Mouse (Mus musculus): ENCODE results near the gene Sox5. TPM values are rescaled to one million over a fixed set of nuclear protein-coding genes. Genes with fewer than 3 reads are reported as not detected.
"Not testable (repeated sequence)": the region's sequence is repeated elsewhere in the genome, so short reads cannot be mapped to it uniquely, and the experiment has no call there.

Gene Sox5
- total RNA-seq, 2 experiments from 2014 or later: 3.7 to 5.4 TPM

DNA sequence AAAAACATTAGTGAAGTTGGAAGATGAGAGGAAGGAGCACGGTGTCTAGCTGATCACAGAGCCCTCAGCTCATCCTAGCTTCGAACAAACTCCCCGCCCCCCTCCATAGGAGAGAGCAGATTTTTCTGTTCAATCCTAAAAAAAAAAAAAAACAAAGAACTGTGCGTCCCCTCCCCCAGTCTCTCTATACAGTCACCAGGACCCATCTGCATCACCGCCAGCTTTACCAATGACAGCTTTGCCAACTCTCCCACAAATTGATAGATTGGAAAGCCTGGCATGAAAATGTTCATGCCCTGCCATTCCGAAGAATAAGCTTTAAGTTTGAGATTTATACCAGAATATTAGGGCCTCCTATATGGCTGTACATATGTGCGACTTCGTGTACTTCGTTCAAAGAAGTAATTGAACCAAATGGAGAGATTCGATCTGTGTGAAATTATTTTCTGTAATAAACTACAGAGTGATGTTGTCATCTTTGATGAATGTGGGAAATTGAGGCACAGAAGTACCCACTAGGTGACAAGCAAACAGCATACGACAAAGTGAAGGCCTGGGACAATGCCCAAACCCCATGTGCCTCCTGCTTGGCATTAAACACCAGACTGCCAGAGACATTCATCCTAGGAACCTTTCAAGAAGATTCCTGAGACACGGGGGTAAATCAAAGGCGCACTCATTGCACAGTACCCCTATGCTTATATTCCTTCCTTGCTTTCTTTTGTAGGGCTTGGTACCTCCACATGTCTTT is 459.3 kb downstream of the Sox5 start:
- DNase-seq: no peak

DNA sequence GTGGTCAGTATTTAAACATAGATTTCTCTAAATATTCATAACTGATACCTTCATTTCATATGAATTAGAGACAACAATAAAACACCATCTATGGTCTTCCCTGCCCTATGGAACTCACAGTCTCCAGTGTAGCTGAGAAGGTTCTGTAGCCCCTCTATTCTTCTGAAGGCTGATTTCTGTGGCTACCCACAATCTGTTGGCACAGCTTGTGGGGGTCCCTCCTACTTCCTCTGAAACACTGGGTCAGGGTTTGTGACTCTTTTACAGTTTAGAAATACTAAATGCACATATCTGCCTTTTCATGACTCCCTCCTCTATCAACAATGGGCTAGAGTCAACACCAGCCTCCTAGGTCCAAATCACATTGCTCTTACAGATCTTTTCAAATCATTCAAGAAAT is 461.4 kb downstream of the Sox5 start:
- no peak for DNase-seq

DNA sequence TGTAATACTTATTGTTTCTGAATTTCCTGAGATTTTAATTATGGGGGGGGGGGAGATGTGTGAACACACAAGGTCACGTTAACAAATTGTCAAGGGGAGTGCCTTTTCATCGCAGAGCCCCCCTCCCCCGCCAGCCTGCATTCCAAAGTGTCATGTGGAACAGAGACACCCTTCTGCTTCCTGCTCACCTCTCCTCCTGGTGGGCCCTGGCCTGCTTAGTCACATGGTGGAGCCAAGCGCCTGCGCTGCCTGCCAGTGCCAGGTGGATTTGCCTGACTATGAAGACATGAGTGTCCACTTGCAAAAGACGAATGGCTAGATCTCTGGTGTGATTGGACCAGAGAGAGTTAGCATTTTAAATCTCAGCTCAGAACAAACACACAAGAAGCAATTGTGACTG is 462.1 kb downstream of the Sox5 start:
- no peak for DNase-seq

DNA sequence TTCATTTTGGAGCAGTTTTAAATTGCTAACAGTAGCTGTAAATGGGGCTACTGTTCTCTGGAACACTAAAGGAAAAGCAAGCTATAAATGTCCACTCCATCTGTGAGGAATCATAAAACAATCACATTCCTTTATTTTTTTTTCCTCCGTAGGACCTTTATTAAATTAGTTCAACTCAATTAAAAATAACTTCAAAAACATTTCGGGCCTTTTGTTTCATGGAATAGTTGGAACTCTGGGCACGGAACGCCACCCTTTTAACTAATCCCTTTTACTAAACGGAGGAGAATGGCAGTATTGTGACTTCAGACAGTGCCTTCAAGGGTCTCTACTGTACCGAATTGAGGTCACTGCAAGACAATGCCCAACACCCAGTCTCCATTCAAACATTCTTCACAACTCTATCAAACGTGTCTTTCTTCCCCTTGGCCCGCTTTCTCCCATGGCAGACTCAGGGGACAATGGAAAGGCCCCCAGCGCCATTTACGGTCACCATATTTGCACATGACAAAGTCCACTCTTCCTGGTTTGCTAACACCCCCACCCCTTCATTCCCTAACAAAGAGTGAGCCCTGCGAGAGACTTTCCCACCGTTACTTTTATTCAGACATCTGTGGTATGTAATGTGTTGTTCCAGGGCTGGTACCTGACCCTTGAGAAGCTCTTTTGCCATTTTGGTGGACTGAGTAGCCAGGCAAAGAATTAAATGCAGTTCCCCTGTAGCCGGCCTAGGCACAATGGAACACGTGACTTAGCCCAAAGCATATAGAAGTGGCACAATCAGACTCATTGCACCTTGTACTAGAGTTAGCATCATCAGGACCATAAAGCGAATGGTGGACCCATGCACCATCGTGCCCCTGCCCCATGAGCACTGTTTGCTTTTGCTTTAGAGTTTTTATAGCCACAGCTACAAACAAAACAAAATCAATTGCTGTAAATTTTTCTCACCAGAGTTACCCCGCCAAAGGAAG is 468.7 kb downstream of the Sox5 start:
- DNase-seq: no peak

- no peak for DNase-seq
Observed at GRCm38 (mm10) chr6:144312282-144312780, 469.4 kb downstream of the Sox5 start.

- DNase-seq: no peak
Observed at GRCm38 (mm10) chr6:144311754-144312153, 470.0 kb downstream of the Sox5 start.

GRCm38 (mm10) chr6:144309171-144309570 is 472.6 kb downstream of the Sox5 start:
- no peak for DNase-seq

GRCm38 (mm10) chr6:144307551-144308149 is 474.1 kb downstream of the Sox5 start:
- DNase-seq: no peak

- DNase-seq: no peak
Observed at GRCm38 (mm10) chr6:144302823-144303222, 479.0 kb downstream of the Sox5 start.

DNA sequence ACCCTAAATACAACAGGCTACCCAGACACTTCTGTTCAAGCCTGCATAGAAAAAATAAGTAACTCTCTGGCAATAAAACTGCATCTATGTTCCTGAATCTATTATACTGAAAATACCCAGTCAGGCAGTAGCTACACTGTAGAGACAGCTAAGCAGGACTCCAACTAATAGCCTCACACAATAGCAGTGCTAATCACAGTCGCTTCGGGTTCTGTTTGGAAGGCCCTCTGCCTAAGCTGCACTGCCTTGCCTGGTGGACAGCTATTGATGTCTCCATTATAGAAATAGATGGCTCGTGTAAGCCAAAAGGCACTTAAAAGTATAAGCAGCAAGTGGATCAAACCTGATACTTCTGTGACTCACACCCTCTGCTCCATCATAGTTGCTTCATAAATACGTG is 480.7 kb downstream of the Sox5 start:
- no peak for DNase-seq

- no peak for DNase-seq
Observed at GRCm38 (mm10) chr6:144299503-144299858, 482.3 kb downstream of the Sox5 start.

- DNase-seq: no peak
Observed at GRCm38 (mm10) chr6:144298641-144299502, 482.9 kb downstream of the Sox5 start.

GRCm38 (mm10) chr6:144297846-144298245 is 483.9 kb downstream of the Sox5 start:
- DNase-seq: no peak

- DNase-seq: no peak
Observed at GRCm38 (mm10) chr6:144297131-144297530, 484.6 kb downstream of the Sox5 start.

DNA sequence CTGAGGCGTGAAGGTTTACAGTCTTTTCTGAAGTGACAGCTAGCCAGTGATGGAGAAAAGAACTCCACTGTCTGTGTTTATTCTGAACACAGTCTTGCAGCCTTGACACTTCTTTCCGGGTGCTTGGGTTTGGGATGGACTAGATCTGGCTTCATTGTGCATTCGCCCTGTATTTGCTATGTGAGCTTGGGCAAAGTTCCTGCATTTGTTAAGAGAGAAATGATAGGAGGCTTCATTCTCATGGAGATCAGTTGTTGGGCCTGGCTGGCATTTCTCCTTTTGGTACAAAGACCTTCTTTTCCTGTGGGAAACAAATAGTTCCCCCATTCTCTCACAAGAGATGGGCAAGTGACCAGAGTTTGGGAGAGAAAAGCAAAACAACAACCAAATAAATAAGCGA is 490.3 kb downstream of the Sox5 start:
- DNase-seq: no peak

DNA sequence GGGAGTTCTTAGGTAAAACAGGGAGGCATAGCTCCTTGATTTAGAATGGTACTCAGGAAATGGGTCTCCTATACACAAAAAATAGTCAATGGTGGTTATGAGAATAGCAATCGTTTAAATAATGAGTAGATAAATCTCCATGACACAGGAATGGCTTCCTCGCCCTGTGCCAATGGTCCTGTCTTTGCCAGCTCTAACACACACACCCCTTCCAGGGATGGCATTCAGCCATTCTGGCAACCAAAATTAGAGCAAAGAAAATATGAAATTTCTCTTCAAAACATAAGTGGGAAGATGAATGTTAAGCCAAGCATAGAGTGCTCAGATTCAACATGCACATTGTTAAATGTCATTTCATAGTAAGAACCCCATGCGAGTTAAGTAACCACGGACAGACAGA is 495.7 kb downstream of the Sox5 start:
- no peak for DNase-seq

GRCm38 (mm10) chr6:144283191-144283590 is 498.6 kb downstream of the Sox5 start:
- DNase-seq: no peak

DNA sequence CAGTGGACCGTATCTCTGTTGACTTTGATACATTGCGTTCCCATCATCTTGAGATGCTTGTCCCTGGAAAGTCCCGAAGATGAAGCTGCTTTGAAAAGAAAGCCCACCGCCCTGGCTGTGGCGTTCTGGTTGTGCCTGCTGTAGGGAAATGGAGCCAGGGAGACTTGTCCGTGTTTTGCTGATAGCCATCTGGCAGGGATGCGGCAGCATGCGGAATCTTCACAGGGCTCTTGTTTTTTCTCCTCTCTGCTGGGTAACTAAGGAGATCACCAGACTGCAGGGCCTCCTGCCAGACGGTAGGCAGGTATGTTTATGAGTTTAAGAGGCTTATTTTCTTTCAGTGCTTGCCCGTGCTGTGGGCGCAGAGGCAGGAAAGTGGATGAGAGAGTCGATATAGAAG is 499.0 kb downstream of the Sox5 start:
- no peak for DNase-seq

- DNase-seq: no peak
Observed at GRCm38 (mm10) chr6:144281661-144282060, 500.1 kb downstream of the Sox5 start.

DNA sequence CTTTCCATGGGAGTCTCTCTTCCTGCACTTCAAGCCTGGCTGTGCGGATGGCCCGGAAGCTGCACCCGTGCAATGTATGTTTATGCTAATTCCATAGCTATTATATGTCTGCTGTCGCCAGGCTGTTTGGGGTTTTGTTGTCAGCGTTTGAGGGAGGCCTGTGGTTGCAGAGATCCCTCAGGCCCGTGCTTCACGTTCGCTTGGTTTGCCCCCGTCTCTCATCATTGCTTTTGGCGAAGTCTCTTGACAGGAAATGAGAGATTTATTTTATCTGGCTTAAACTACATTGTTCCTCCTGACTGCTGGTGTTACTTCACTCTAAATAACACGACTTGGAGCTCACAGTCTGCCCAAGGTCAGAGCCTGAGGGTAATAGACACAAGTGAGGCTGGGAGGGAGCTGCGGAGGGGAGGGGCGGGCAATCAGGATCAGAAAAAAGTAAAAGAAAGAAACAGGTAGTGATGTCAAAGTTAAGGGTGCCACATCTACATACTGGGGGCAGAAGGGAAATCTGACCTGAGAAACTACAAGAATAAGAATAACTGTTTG is 503.2 kb downstream of the Sox5 start:
- no peak for DNase-seq

DNA sequence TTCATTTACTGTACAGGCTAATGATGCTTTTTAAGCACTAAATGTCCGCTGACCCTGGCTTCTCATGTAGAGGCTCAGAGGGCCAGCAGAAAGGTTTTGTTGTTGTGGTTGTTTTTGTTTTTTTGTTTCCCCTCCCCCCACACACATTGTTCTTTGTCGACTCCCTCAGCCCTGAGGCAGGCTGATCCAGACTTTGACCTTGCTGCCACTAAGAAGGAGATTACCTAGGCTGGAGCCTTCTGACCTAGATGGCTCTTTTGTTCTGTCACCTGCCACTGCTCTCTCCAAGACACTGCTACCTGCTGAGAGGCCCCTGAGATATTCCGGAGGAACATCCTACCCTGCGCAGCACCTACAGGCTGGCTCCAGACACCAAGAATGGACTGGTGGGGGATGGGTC is 508.4 kb downstream of the Sox5 start:
- DNase-seq: not testable (repeated sequence)

DNA sequence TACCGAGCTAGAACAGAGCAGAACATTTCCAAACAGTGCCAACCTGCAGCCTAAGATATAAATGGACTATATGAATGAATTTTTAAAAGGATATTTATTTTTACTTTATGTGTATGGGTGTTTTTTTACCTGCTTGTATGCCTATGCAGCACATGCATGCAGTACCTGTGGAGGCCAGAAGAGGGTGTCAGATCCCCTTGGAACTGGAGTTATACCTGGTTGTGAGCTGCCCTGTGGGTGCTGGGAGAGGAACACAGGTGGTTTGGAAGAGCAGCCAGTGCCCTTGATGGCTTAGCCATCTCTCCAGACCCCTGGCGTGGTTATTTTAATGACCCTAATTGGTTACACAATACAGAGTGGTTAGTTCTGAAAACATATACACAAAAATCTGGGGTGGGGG is 510.5 kb downstream of the Sox5 start:
- DNase-seq: no peak

Data from heart, postnatal 4 days (tissue).